Mouse (Mus musculus) lung, postnatal 0 days (tissue): ENCODE results near the gene Rab11fip5.

Experiments
- CTCF ChIP-seq: IDR thresholded peaks from 2 replicates; pipeline ENCODE4 v1.5.1; 2016; ENCODE audit warnings: antibody characterized with exemption, mild to moderate bottlenecking
- EP300 ChIP-seq: IDR thresholded peaks from 2 replicates; pipeline ENCODE4 v1.6.1; 2016; ENCODE audit warnings: antibody characterized with exemption, mild to moderate bottlenecking, control low read depth

DNA sequence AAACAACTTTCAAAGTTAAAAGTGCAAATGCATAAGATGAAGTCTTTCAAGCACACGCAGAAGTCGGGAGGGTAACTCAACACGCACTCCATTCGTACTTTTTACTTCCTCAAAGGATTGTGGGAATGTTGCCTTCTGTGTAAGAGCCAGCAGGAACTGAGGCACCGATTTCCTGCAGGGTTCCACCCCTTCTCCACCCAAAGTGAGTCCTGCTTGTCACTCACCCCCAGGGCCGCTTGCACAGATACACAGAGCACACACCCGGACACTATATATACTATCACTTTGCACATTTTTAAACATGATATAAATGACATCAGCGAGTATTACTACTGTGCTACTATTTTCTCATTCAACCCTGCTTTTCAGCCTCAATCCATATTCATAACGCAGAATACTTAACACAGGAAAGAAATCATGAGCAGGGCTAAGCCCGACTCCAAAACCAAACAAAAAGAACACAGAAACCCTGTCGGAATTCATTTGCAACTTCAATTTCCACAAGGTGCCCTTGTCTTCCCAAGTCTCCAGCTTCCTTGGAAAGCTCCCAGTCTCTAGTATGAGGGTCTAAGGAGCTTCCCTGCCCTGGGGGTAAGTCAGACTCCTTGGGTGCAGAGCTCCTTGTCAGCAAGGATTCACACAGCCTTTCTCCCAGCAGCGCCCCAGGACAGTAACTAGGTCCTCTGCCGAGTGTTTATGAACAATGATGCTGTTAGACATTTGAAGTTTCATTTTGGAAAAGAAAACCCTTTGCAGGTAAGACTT, 88.0 kb downstream of the Rab11fip5 start:
- TF ChIP-seq CTCF (no peak), EP300 (no peak)
